Mouse (Mus musculus) T-helper 1 cell (primary cell): ENCODE results near the gene Sema4d.

ENCODE experiments used
- in situ Hi-C: fragments of 300-600 bp; cut with MboI, MseI; formaldehyde crosslinking; loops from one replicate; pipeline ENCODE4 v1.15.1; 2025; ENCODE audit warnings: high pct_unique_total_duplicates

Gene Sema4d

GRCm38 (mm10) chr13:51729887-51730361 lies 63.6 kb downstream of the Sema4d start:
- in situ Hi-C loops, result no loop called here

GRCm38 (mm10) chr13:51727364-51727763 lies 66.2 kb downstream of the Sema4d start:
- in situ Hi-C loops, result no loop called here

GRCm38 (mm10) chr13:51725926-51726574 lies 67.5 kb downstream of the Sema4d start:
- in situ Hi-C loops, result no loop called here

- in situ Hi-C loops, result no loop called here
Observed at GRCm38 (mm10) chr13:51725446-51725845, 68.1 kb downstream of the Sema4d start.

- in situ Hi-C loops, result no loop called here
Observed at GRCm38 (mm10) chr13:51724566-51724965, 69.0 kb downstream of the Sema4d start.

GRCm38 (mm10) chr13:51723114-51723513 lies 70.4 kb downstream of the Sema4d start:
- in situ Hi-C loops, result no loop called here

GRCm38 (mm10) chr13:51720556-51720955 lies 73.0 kb downstream of the Sema4d start:
- in situ Hi-C loops, result no loop called here

- in situ Hi-C loops, result no loop called here
Observed at GRCm38 (mm10) chr13:51719256-51719655, 74.3 kb downstream of the Sema4d start.

- in situ Hi-C loops, result no loop called here
Observed at GRCm38 (mm10) chr13:51716350-51717263, 76.9 kb downstream of the Sema4d start.

GRCm38 (mm10) chr13:51712022-51712421 lies 81.5 kb downstream of the Sema4d start:
- in situ Hi-C loops, result no loop called here

GRCm38 (mm10) chr13:51710738-51711137 lies 82.8 kb downstream of the Sema4d start:
- in situ Hi-C loops, result no loop called here

GRCm38 (mm10) chr13:51705882-51706854 lies 87.4 kb downstream of the Sema4d start:
- in situ Hi-C loops, result no loop called here

- in situ Hi-C loops, result no loop called here
Observed at GRCm38 (mm10) chr13:51703893-51704292, 89.7 kb downstream of the Sema4d start.

- in situ Hi-C loops, result no loop called here
Observed at GRCm38 (mm10) chr13:51698318-51698717, 95.2 kb downstream of the Sema4d start.

GRCm38 (mm10) chr13:51697897-51698296 lies 95.7 kb downstream of the Sema4d start:
- in situ Hi-C loops, result no loop called here

- in situ Hi-C loops, result no loop called here
Observed at GRCm38 (mm10) chr13:51697455-51697854, 96.1 kb downstream of the Sema4d start.

GRCm38 (mm10) chr13:51696481-51696880 lies 97.1 kb downstream of the Sema4d start:
- in situ Hi-C loops, result no loop called here

- in situ Hi-C loops, result no loop called here
Observed at GRCm38 (mm10) chr13:51688688-51689087, 104.9 kb downstream of the Sema4d start.

GRCm38 (mm10) chr13:51686966-51687365 lies 106.6 kb downstream of the Sema4d start:
- in situ Hi-C loops, result no loop called here

- in situ Hi-C loops, result no loop called here
Observed at GRCm38 (mm10) chr13:51685290-51685966, 108.1 kb downstream of the Sema4d start.

GRCm38 (mm10) chr13:51681634-51682033 lies 111.9 kb downstream of the Sema4d start:
- in situ Hi-C loops, result no loop called here
